Comparison of ENCODE assay signal across 10 mouse cellular contexts in the genomic region with DNA sequence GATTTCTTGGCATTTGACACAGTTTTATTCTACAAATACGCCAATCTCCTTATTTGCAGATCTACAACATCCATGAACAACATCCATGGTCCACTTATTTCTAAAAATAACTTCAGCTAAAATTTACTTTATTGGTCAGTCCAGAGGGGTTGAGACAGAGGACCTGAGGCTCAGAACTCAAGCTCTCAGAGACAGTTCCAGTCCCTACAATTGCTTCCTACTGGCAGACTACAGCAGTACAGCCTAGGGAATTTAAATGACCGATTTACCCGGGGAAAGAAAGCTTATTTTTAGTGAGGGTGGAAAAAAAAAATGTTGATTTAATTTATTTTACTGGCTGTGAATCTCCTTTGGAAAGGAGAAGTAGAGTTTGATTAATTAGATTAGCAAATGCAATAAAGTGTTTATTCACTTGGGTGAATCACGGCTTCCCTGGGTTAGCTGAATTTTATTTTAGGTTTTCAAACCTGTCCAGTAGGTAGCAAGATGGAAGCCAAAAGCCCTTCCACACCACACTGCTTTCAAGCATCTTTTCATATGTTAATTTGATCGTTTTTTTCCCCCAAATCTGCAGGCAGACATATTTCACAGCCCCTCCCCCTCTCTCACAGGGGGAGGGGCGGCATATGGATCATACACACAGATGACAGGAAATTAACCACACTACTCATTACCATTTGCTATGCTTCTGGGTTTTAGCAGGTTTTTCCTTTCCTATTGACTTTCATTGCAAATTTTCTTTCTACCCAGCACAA.
DNase-seq lines count a peak whose midpoint lies in the region; ATAC-seq and TF ChIP-seq lines count a peak whose summit lies in the region.
"Had no signal": no experiment of that assay in that cellular context is flagged by ENCODE, and none has a peak within 500 bp of the region (broad histone marks: within the 10 kb centered on the region; RNA-seq: fewer than 3 reads in every experiment).

No protein-coding gene starts in this region.

- DNase-seq in cerebellum, postnatal 10 days = peak; percentile 48 to 53
- no peak for DNase-seq in cerebellum, adult 8-10 months
- DNase-seq in R1 (ENCODE audit: low read depth, low spot score) = peak; percentile 69
- DNase-seq in forebrain, postnatal 0 days = peak; percentile 84
- DNase-seq in adrenal gland, adult 2 months = no peak
- DNase-seq in cerebellum, postnatal 25 days = no peak
- no peak for DNase-seq in left cerebral cortex, adult 11 months (ENCODE audit: low spot score)
- DNase-seq: lung, postnatal 10 days had no signal

- 18% methylated on average over 6 of the region's 6 CpGs for WGBS in forebrain, postnatal 0 days
- WGBS in midbrain, embryonic 15.5 days = 18% methylated on average over 6 of the region's 6 CpGs

- no peak overlapping the region for H3K9ac ChIP-seq in forebrain, postnatal 0 days
- H3K9ac ChIP-seq in midbrain, embryonic 15.5 days = no peak overlapping the region
- H3K9ac ChIP-seq: limb, embryonic 13.5 days had no signal

- no peaks in the 10 kb centered on the region for H3K36me3 ChIP-seq in forebrain, postnatal 0 days (ENCODE audit: insufficient read depth)
- H3K36me3 ChIP-seq in midbrain, embryonic 15.5 days (replicated peaks) = no peaks in the 10 kb centered on the region
- H3K36me3 ChIP-seq: limb, embryonic 13.5 days had no signal

- H3K4me1 ChIP-seq in forebrain, postnatal 0 days (ENCODE audit: insufficient read depth) = peaks cover 16% of the 10 kb centered on the region
- H3K4me1 ChIP-seq in midbrain, embryonic 15.5 days = peaks cover 48% of the 10 kb centered on the region

- no peak overlapping the region for H3K4me3 ChIP-seq in forebrain, postnatal 0 days (ENCODE audit: low read depth, low read length)
- no peak overlapping the region for H3K4me3 ChIP-seq in midbrain, embryonic 15.5 days
- H3K4me3 ChIP-seq: limb, embryonic 13.5 days had no signal

- peak; percentile 75 for ATAC-seq in forebrain, postnatal 0 days
- ATAC-seq in midbrain, embryonic 15.5 days (replicated peaks) = peak; percentile 58

- H3K9me3 ChIP-seq in forebrain, postnatal 0 days (ENCODE audit: low read length) = no peaks in the 10 kb centered on the region
- no peaks in the 10 kb centered on the region for H3K9me3 ChIP-seq in midbrain, embryonic 15.5 days
- H3K9me3 ChIP-seq: limb, embryonic 13.5 days had no signal

- no peaks in the 10 kb centered on the region for H3K27me3 ChIP-seq in forebrain, postnatal 0 days (ENCODE audit: insufficient read depth, low read length)
- no peaks in the 10 kb centered on the region for H3K27me3 ChIP-seq in midbrain, embryonic 15.5 days (replicated peaks)
- H3K27me3 ChIP-seq: limb, embryonic 13.5 days had no signal

- peak overlapping the region; percentile 83 for H3K27ac ChIP-seq in forebrain, postnatal 0 days (ENCODE audit: low read depth, low read length)
- H3K27ac ChIP-seq in midbrain, embryonic 15.5 days = peak overlapping the region; percentile 83
- H3K27ac ChIP-seq: limb, embryonic 13.5 days had no signal

- TF ChIP-seq CTCF in forebrain, postnatal 0 days (IDR thresholded peaks at IDR 0.05; ENCODE audit: low read depth) = peak; percentile 38; the same call in 1 of the 2 replicates

- peak overlapping the region; percentile 6; the same call in 1 of the 2 replicates for H3K4me2 ChIP-seq in forebrain, postnatal 0 days (ENCODE audit: low read depth)
- peak overlapping the region; percentile 31 for H3K4me2 ChIP-seq in midbrain, embryonic 15.5 days
- H3K4me2 ChIP-seq: limb, embryonic 13.5 days had no signal

Comparison
In these comparisons a context has a peak if more than half of its experiments do, and no peak if none do; other contexts are left out.
1. DNase-seq: peak in cerebellum, postnatal 10 days (2 of 2), R1 (single experiment) and forebrain, postnatal 0 days (single experiment); none in cerebellum, adult 8-10 months (single experiment), adrenal gland, adult 2 months (single experiment), cerebellum, postnatal 25 days (0 of 2) and left cerebral cortex, adult 11 months (single experiment).